Mouse (Mus musculus) kidney, postnatal 0 days (tissue): Measurements from ENCODE around the gene Pdzrn3. TPM values are rescaled to one million over a fixed set of nuclear protein-coding genes. Genes with fewer than 3 reads are reported as not detected.

ENCODE experiments used
- ATAC-seq: fragments of 200-750 bp; cut with Nextera tagmentation; replicated peaks from 2 replicates; pipeline ENCODE4 v1.8.0; 2017; ENCODE audit warnings: low read depth, moderate number of reproducible peaks, moderate TSS enrichment, moderate library complexity; ENCODE audit not compliant: low FRiP score
- DNase-seq: peaks from one replicate; pipeline ENCODE4 v3.0.0-alpha.2; 2016; ENCODE audit warnings: low spot score
- H3K27ac ChIP-seq: fragments of 300-500 bp; sonication (generic); 2 replicates; pipeline ENCODE4 v1.5.1; 2014; ENCODE audit warnings: mild to moderate bottlenecking
- H3K27me3 ChIP-seq: fragments of 300-500 bp; sonication (generic); 2 replicates; pipeline ENCODE4 v1.6.1; 2014; ENCODE audit warnings: low read length, mixed read lengths; ENCODE audit not compliant: insufficient read depth
- H3K36me3 ChIP-seq: fragments of 300-500 bp; sonication (generic); 2 replicates; pipeline ENCODE4 v1.6.1; 2014; ENCODE audit warnings: low read length, mixed read lengths; ENCODE audit not compliant: insufficient read depth
- H3K4me1 ChIP-seq: fragments of 300-500 bp; sonication (generic); replicated peaks from 2 replicates; pipeline ENCODE4 v1.6.1; 2014; ENCODE audit warnings: antibody characterized with exemption, low read length, mixed read lengths; ENCODE audit not compliant: insufficient read depth
- H3K4me2 ChIP-seq: fragments of 300-500 bp; sonication (generic); 2 replicates; pipeline ENCODE4 v1.6.1; 2014; ENCODE audit warnings: mild to moderate bottlenecking, low read length, moderate library complexity, mixed read lengths
- H3K4me3 ChIP-seq: fragments of 300-500 bp; sonication (generic); replicated peaks from 2 replicates; pipeline ENCODE4 v1.5.1; 2014; ENCODE audit warnings: low read depth, low read length
- H3K9ac ChIP-seq: fragments of 300-500 bp; sonication (generic); 2 replicates; pipeline ENCODE4 v1.6.1; 2014; ENCODE audit warnings: low read depth, low read length
- H3K9me3 ChIP-seq: fragments of 300-500 bp; sonication (generic); replicated peaks from 2 replicates; pipeline ENCODE4 v1.6.1; 2016; ENCODE audit warnings: low read length, inconsistent platforms, mixed read lengths
- CTCF ChIP-seq: IDR thresholded peaks from 2 replicates; pipeline ENCODE4 v1.5.1; 2016; ENCODE audit warnings: antibody characterized with exemption, low read depth, mild to moderate bottlenecking, moderate library complexity
- WGBS: fragments of 180-500 bp; shearing (Covaris S2); extraction: QIAGEN DNeasy Blood & Tissue Kit; methylation state at CpG from one replicate; pipeline ENCODE4 v1.1.7; 2014; 5-methylcytosine and 5-hydroxymethylcytosine counted together
- polyA plus RNA-seq: library from polyadenylated mRNA; unstranded; fragments of >200 nt; fragmentation: Nextera tagmentation; extraction: Ambion mirVana; gene quantifications from 2 replicates; pipeline ENCODE4 v1.2.1, GENCODE M21; 2015

Pdzrn3 gene
- polyA plus RNA-seq, 1 experiment from 2014 or later = 7.0 TPM

GRCm38 (mm10) chr6:101411064-101411463 is 33.4 kb upstream of the Pdzrn3 start:
- Histone ChIP-seq H3K4me3 (no peak overlapping the region), H3K9me3 (no peaks in the 10 kb centered on the region), H3K4me1 (no peaks in the 10 kb centered on the region), H3K27me3 (no peaks in the 10 kb centered on the region), H3K4me2 (no peak overlapping the region), H3K9ac (no peak overlapping the region), H3K36me3 (no peaks in the 10 kb centered on the region), H3K27ac (no peak overlapping the region)
- TF ChIP-seq CTCF = no peak
- 13% methylated on average over 2 of the region's 2 CpGs for WGBS
- peak; percentile 31 for DNase-seq
- ATAC-seq = no peak; the same call in 1 of the 2 replicates

- Histone ChIP-seq H3K4me1 (0 out of 2 replicates have a peak, but pooled peaks cover 10% of the 10 kb centered on the region), H3K9ac (no peak overlapping the region), H3K4me3 (no peak overlapping the region), H3K9me3 (no peaks in the 10 kb centered on the region), H3K27me3 (no peaks in the 10 kb centered on the region), H3K27ac (no peak overlapping the region), H3K4me2 (no peak overlapping the region), H3K36me3 (no peaks in the 10 kb centered on the region)
- WGBS = 77% methylated on average over 4 of the region's 4 CpGs
- no peak for TF ChIP-seq CTCF
- DNase-seq (no peak), ATAC-seq (no peak)
These were observed 19.0 kb upstream of the Pdzrn3 start for GRCm38 (mm10) chr6:101396711-101397110.

- 93% methylated on average over 6 of the region's 6 CpGs for WGBS
- Histone ChIP-seq H3K4me3 (no peak overlapping the region), H3K27me3 (no peaks in the 10 kb centered on the region), H3K4me2 (no peak overlapping the region), H3K9ac (no peak overlapping the region), H3K4me1 (0 out of 2 replicates have a peak, but pooled peaks cover 10% of the 10 kb centered on the region), H3K36me3 (no peaks in the 10 kb centered on the region), H3K27ac (no peak overlapping the region), H3K9me3 (no peaks in the 10 kb centered on the region)
- no peak for DNase-seq
- no peak for TF ChIP-seq CTCF
- ATAC-seq = no peak
These were observed 18.2 kb upstream of the Pdzrn3 start for GRCm38 (mm10) chr6:101395908-101396307.

- Histone ChIP-seq H3K36me3 (no peaks in the 10 kb centered on the region), H3K9ac (no peak overlapping the region), H3K4me1 (0 out of 2 replicates have a peak, but pooled peaks cover 10% of the 10 kb centered on the region), H3K4me2 (no peak overlapping the region), H3K27ac (no peak overlapping the region), H3K9me3 (no peaks in the 10 kb centered on the region), H3K4me3 (no peak overlapping the region), H3K27me3 (no peaks in the 10 kb centered on the region)
- no peak for TF ChIP-seq CTCF
- peak; percentile 54 for DNase-seq
- no peak; the same call in 1 of the 2 replicates for ATAC-seq
- 24% methylated on average over 2 of the region's 2 CpGs for WGBS
These were observed 15.1 kb upstream of the Pdzrn3 start for GRCm38 (mm10) chr6:101392801-101393117.

- Histone ChIP-seq H3K4me1 (0 out of 2 replicates have a peak, but pooled peaks cover 10% of the 10 kb centered on the region), H3K36me3 (no peaks in the 10 kb centered on the region), H3K27me3 (no peaks in the 10 kb centered on the region), H3K4me2 (no peak overlapping the region), H3K9ac (no peak overlapping the region), H3K27ac (no peak overlapping the region), H3K9me3 (no peaks in the 10 kb centered on the region), H3K4me3 (no peak overlapping the region)
- ATAC-seq (no peak), DNase-seq (no peak)
- TF ChIP-seq CTCF = no peak
- 36% methylated on average over 8 of the region's 8 CpGs for WGBS
These were observed 14.6 kb upstream of the Pdzrn3 start for GRCm38 (mm10) chr6:101392107-101392800.

- no peaks in the 10 kb centered on the region for H3K36me3 ChIP-seq
- H3K4me1 ChIP-seq = no peaks in the 10 kb centered on the region
- H3K9me3 ChIP-seq = no peaks in the 10 kb centered on the region
- ATAC-seq = no peak
- H3K4me2 ChIP-seq = no peak overlapping the region
- H3K4me3 ChIP-seq = no peak overlapping the region
- no peak for DNase-seq
- no peak overlapping the region for H3K9ac ChIP-seq
- H3K27ac ChIP-seq = no peak overlapping the region
- 86% methylated on average over 7 of the region's 7 CpGs for WGBS
- no peak for TF ChIP-seq CTCF
- H3K27me3 ChIP-seq = no peaks in the 10 kb centered on the region
These were observed 7.8 kb upstream of the Pdzrn3 start for GRCm38 (mm10) chr6:101385490-101385889.
